Mouse (Mus musculus) hindbrain, embryonic 15.5 days (tissue): Measurements from ENCODE around the gene Dync1li1. TPM values are rescaled to one million over a fixed set of nuclear protein-coding genes. Genes with fewer than 3 reads are reported as not detected.

Experiments
- ATAC-seq: fragments of 200-750 bp; cut with Nextera tagmentation; 2 replicates; pipeline ENCODE4 v1.8.0; 2017; ENCODE audit warnings: low read depth, moderate number of reproducible peaks, moderate TSS enrichment; ENCODE audit not compliant: low FRiP score
- H3K27ac ChIP-seq: fragments of 300-500 bp; sonication (generic); replicated peaks from 2 replicates; pipeline ENCODE4 v1.5.1; 2015; ENCODE audit warnings: mild to moderate bottlenecking, inconsistent platforms
- H3K27me3 ChIP-seq: fragments of 300-500 bp; sonication (generic); 2 replicates; pipeline ENCODE4 v1.6.1; 2015; ENCODE audit warnings: control low read depth, inconsistent platforms
- H3K36me3 ChIP-seq: fragments of 300-500 bp; sonication (generic); 2 replicates; pipeline ENCODE4 v1.6.1; 2015; ENCODE audit warnings: control low read depth, inconsistent platforms
- H3K4me1 ChIP-seq: fragments of 300-500 bp; sonication (generic); replicated peaks from 2 replicates; pipeline ENCODE4 v1.6.1; 2015; ENCODE audit warnings: control low read depth, inconsistent platforms
- H3K4me2 ChIP-seq: fragments of 300-500 bp; sonication (generic); 2 replicates; pipeline ENCODE4 v1.6.1; 2015; ENCODE audit warnings: moderate library complexity, mild to moderate bottlenecking, inconsistent platforms
- H3K4me3 ChIP-seq: fragments of 300-500 bp; sonication (generic); 2 replicates; pipeline ENCODE4 v1.5.1; 2015; ENCODE audit warnings: mild to moderate bottlenecking, inconsistent platforms
- H3K9ac ChIP-seq: fragments of 300-500 bp; sonication (generic); 2 replicates; pipeline ENCODE4 v1.6.1; 2015; ENCODE audit warnings: inconsistent platforms
- H3K9me3 ChIP-seq: fragments of 300-500 bp; sonication (generic); 2 replicates; pipeline ENCODE4 v1.6.1; 2016; ENCODE audit warnings: control low read depth, inconsistent platforms
- whole genome bisulfite sequencing: fragments of 180-500 bp; shearing (Covaris S2); methylation state at CpG from one replicate; pipeline ENCODE4 v1.1.7; 2015; 5-methylcytosine and 5-hydroxymethylcytosine counted together
- polyA plus RNA-seq: library from polyadenylated mRNA; unstranded; fragments of >200 nt; fragmentation: Nextera tagmentation; extraction: Ambion mirVana; gene quantifications from 2 replicates; pipeline ENCODE4 v1.2.1, GENCODE M21; 2015

Gene Dync1li1
- polyA plus RNA-seq, 1 experiment from 2014 or later: 139 TPM

DNA sequence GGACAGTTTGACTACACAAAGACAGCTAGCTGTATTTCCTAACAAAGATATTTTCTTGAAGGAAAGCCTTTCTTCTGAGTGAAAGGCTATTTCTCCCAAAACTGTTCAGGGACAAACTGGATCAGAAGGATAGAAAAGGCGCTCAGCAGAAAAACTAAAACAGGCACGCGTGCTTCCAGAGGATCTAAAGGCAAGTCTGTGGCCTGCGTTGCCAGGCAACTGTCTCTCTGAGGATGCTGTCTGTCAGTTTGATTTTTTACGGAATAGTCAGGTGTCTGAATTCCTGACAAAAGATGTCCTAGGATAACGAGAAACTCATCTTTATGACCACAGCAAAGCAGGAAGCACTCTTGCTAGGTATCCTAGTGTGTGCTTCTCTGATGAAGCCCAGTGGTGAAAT, 28.1 kb upstream of the Dync1li1 start:
- ATAC-seq: no peak
- Histone ChIP-seq H3K9ac (no peak overlapping the region), H3K4me2 (no peak overlapping the region), H3K27me3 (no peaks in the 10 kb centered on the region), H3K27ac (peak overlapping the region; percentile 61), H3K4me3 (no peak overlapping the region), H3K36me3 (no peaks in the 10 kb centered on the region), H3K4me1 (peaks cover 9% of the 10 kb centered on the region), H3K9me3 (no peaks in the 10 kb centered on the region)
- 56% methylated on average over 6 of the region's 6 CpGs for WGBS

DNA sequence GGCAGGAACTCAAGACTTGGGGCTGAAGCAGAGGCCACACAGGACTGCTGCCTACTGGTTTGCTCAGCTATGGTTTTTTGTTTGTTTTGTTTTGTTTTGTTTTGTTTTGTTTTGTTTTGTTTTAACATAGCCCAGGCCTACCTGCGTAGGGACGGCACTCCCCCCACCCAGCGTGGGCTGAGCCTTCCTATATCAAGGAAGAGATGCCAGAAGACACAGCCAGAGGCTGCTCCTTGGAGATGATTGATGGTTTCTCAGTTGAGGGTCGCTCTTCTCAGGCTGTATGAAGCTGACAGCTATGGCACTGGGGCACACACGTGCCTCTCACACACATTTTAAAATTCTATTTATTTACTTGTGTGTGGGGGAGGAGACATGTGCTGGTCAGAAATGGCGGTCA, 27.6 kb upstream of the Dync1li1 start:
- Histone ChIP-seq H3K9ac (no peak overlapping the region), H3K36me3 (no peaks in the 10 kb centered on the region), H3K27ac (peak overlapping the region; percentile 61), H3K4me1 (peaks cover 9% of the 10 kb centered on the region), H3K27me3 (no peaks in the 10 kb centered on the region), H3K4me3 (no peak overlapping the region), H3K4me2 (no peak overlapping the region), H3K9me3 (no peaks in the 10 kb centered on the region)
- no peak for ATAC-seq
- WGBS: 65% methylated on average over 6 of the region's 6 CpGs

DNA sequence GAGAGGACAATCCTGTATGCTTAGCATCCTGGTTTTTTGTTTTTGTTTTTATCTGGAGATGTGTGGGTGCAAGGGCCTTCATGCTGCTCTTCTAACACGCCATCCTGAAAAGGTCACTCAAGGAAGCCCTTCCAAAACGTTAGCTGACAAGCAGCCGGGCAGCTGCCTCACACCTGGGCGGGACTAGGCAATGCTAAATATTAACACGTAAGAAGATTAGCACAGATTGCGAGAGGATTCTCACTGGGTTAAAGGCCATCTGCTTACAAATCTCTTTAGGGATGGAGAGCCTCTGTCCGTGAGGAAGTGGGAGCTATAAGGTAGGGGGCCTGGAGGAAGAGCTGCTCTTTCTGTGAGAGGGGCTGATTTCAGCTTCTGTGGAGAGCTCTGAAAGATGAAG, 26.6 kb upstream of the Dync1li1 start:
- Histone ChIP-seq H3K4me2 (no peak overlapping the region), H3K9me3 (no peaks in the 10 kb centered on the region), H3K9ac (no peak overlapping the region), H3K27ac (no peak overlapping the region), H3K27me3 (no peaks in the 10 kb centered on the region), H3K36me3 (no peaks in the 10 kb centered on the region), H3K4me3 (no peak overlapping the region), H3K4me1 (peaks cover 9% of the 10 kb centered on the region)
- ATAC-seq: no peak
- WGBS: 68% methylated on average over 7 of the region's 7 CpGs

DNA sequence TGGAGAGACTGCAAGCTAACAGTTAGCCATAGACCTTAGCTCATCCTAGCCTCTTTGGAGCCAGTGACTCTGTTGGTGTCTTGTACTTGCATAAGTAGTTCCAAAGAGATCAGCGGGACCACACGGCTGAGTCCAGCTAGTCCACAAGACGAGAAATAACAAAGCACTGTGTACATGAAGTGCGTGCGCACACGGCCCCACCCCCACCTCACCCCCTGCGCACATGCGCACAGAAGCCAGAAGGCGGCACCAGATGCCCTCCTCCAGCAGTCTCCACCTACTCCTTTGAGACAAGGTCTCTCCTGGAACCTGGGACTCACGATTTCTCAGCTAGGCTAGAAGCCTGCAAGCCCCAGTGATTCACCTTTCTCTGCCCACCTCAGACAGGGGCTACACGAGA, 24.8 kb upstream of the Dync1li1 start:
- no peaks in the 10 kb centered on the region for H3K27me3 ChIP-seq
- ATAC-seq: no peak
- H3K4me2 ChIP-seq: no peak overlapping the region
- 84% methylated on average over 11 of the region's 11 CpGs for WGBS
- H3K4me3 ChIP-seq: no peak overlapping the region
- H3K4me1 ChIP-seq: peaks cover 9% of the 10 kb centered on the region
- no peak overlapping the region for H3K27ac ChIP-seq
- H3K36me3 ChIP-seq: no peaks in the 10 kb centered on the region
- H3K9ac ChIP-seq: no peak overlapping the region
- H3K9me3 ChIP-seq: no peaks in the 10 kb centered on the region

DNA sequence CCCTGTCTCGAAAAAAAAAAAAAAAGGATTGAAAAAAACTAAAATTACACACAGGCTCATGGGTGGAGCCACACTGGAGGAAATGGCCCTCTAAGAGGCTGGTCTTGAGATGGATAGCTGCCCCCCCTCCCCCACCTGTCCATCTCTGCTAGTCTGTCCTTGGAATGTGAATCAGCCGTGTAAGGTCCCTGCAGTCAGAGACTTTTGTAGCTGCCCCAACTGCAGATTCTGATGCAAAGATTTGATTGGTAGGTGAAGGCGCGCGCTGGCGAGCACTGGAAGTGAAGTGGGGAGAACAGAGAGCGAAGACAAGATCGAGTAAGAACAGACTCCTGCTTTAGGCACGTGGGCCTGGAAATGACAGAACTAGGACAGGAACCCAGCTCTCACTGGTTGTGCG, 21.7 kb upstream of the Dync1li1 start:
- Histone ChIP-seq H3K4me1 (no peaks in the 10 kb centered on the region), H3K36me3 (no peaks in the 10 kb centered on the region), H3K9me3 (no peaks in the 10 kb centered on the region), H3K9ac (no peak overlapping the region), H3K4me3 (no peak overlapping the region), H3K27me3 (no peaks in the 10 kb centered on the region), H3K4me2 (no peak overlapping the region), H3K27ac (no peak overlapping the region)
- WGBS: 89% methylated on average over 10 of the region's 10 CpGs
- no peak for ATAC-seq

DNA sequence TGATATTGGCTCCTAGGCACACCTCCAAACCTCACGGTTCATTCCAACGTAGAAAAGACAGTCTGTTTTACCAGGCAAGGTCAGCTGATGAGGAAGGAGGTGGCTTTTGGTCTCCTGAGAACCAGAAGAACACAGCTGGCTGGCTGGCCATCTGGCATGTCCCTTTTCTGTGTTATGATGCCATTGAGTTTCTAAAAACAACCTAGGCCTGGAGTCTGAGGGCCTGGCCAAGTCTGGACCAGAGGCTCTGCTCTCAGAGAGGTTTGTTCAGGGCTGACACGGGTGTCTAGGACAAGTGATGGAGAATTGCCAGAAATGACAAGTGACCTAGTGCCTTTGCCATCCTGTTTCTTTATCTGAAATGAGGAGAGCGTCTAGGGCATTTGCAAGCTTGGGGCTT, 20.5 kb upstream of the Dync1li1 start:
- Histone ChIP-seq H3K4me1 (peaks cover 9% of the 10 kb centered on the region; the same call in 1 of the 2 replicates), H3K27ac (no peak overlapping the region), H3K4me2 (no peak overlapping the region), H3K9ac (no peak overlapping the region), H3K36me3 (no peaks in the 10 kb centered on the region), H3K4me3 (no peak overlapping the region), H3K27me3 (no peaks in the 10 kb centered on the region), H3K9me3 (no peaks in the 10 kb centered on the region)
- WGBS: 74% methylated on average over 4 of the region's 4 CpGs
- no peak for ATAC-seq

DNA sequence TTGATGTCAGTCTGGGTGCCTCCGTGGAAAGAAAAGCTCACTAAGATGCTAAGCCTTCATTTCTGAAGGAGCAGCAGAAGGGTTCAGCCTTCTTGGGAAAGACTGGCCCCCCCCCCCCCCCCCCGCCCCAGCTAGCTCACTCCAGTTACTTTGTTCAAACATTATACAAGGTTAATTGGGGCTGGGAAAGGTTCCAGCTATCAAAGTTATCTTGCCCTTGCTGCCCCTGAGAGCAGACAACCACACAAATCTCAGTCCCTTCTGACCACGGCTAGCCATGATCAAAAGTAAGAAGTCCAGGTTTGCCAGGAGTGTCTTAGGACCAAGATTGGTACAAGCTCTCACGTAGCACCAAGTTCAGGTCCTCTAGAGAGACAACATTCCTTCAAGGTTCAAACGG, 19.6 kb upstream of the Dync1li1 start:
- H3K4me2 ChIP-seq: no peak overlapping the region
- no peaks in the 10 kb centered on the region for H3K27me3 ChIP-seq
- WGBS: 81% methylated on average over 5 of the region's 5 CpGs
- no peak overlapping the region for H3K9ac ChIP-seq
- H3K36me3 ChIP-seq: no peaks in the 10 kb centered on the region
- peaks cover 18% of the 10 kb centered on the region; the same call in 1 of the 2 replicates for H3K4me1 ChIP-seq
- no peak overlapping the region for H3K27ac ChIP-seq
- ATAC-seq: no peak
- no peak overlapping the region for H3K4me3 ChIP-seq
- no peaks in the 10 kb centered on the region for H3K9me3 ChIP-seq

DNA sequence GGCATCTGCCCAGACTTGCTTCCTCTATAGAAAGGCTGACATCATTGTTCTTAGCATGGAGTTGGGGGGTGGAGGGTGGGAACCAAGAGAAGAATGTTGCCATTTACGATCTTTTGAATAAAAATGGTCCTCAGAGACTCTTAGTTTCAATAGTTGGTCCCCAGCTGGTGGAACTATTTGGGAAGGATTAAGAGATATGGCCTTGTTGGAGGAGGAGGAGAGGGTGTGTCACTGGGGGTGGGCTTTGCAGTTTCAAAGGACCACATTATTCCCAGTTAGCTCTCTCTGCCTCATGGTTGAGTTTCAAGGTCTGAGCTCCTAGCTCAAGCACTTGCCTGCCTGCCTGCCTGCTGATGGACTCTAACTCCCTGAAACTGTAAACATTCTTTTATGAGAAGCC, 16.6 kb upstream of the Dync1li1 start:
- 45% methylated on average over 1 of the region's 1 CpGs for WGBS
- no peak for ATAC-seq

DNA sequence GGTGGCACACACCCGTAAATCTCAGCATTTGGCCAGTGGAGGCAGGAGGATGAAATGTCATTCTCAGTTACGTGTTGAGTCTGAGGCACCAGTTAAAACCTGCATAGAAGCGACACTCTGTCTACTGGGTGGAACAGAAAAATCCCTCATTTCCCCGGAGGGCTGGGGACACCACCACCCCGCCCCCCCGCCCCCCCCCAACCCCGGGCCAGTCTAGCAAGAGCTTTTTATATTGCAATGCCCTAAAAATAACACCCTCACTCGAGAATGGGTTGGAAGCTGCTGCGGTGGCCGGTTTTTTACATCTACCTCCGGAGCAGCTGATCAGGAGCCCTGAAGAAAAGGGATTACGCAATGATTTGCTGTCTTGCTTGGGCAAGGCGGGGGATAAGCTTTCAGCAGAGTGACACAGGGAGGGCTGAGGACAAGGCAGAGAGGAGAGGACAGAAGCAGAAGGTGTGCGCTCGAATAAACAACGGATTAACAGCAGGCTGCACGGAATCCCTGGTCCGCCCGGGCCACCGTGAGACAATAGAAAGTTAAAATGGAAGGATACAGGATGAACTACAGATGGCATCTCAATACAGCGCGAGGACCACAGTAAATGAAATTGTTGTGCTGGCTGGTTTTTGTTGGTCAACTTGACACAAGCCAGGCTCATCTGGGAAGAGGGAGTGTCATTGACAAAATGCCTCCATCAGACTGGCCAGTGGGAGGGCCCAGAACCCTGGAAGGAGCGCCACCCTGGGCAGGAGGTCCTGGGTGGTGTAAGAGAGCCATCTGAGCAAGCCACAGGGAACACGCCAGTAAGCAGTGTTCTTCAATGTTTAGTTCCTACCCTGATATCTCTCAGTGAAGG, 15.7 kb upstream of the Dync1li1 start:
- Histone ChIP-seq H3K9ac (peak overlapping the region; percentile 34), H3K4me2 (peak overlapping the region; percentile 52), H3K36me3 (no peaks in the 10 kb centered on the region), H3K4me1 (peaks cover 18% of the 10 kb centered on the region; the same call in 1 of the 2 replicates), H3K9me3 (no peaks in the 10 kb centered on the region), H3K27me3 (no peaks in the 10 kb centered on the region), H3K4me3 (peak overlapping the region; percentile 23), H3K27ac (peak overlapping the region; percentile 75)
- 4% methylated on average over 24 of the region's 24 CpGs for WGBS
- peak; percentile 81 for ATAC-seq

More for the DNA sequence above, 16.6 kb upstream of the Dync1li1 start:
- no peaks in the 10 kb centered on the region for H3K27me3 ChIP-seq
- H3K9me3 ChIP-seq: no peaks in the 10 kb centered on the region
- peaks cover 18% of the 10 kb centered on the region; the same call in 1 of the 2 replicates for H3K4me1 ChIP-seq
- no peak overlapping the region for H3K4me2 ChIP-seq
- H3K36me3 ChIP-seq: no peaks in the 10 kb centered on the region
- H3K9ac ChIP-seq: no peak overlapping the region
- H3K27ac ChIP-seq: peak overlapping the region; percentile 75; the same call in 1 of the 2 replicates
- H3K4me3 ChIP-seq: no peak overlapping the region

DNA sequence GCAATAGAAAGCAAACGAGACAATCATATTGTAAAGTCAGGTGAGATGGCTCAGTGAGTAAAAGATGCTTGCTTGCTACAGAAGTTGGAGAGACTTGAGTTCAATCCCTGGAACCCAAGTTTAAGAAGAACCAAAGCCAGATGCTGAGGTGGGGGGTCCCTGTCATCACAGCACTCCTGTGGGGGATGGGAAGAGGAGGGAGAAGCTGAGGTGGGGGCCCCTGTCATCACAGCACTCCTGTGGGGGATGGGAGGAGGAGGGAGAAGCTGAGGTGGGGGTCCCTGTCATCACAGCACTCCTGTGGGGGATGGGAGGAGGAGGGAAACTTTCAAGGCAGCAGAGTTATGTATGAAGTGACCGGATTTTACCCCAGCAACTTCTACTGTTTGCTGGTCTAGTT, 15.0 kb upstream of the Dync1li1 start:
- Histone ChIP-seq H3K36me3 (no peaks in the 10 kb centered on the region), H3K4me2 (peak overlapping the region; percentile 52), H3K9ac (no peak overlapping the region), H3K4me1 (peaks cover 18% of the 10 kb centered on the region; the same call in 1 of the 2 replicates), H3K27me3 (no peaks in the 10 kb centered on the region), H3K27ac (peak overlapping the region; percentile 75), H3K9me3 (no peaks in the 10 kb centered on the region), H3K4me3 (no peak overlapping the region; the same call in 1 of the 2 replicates)
- WGBS: 53% methylated on average over 2 of the region's 2 CpGs
- ATAC-seq: no peak

DNA sequence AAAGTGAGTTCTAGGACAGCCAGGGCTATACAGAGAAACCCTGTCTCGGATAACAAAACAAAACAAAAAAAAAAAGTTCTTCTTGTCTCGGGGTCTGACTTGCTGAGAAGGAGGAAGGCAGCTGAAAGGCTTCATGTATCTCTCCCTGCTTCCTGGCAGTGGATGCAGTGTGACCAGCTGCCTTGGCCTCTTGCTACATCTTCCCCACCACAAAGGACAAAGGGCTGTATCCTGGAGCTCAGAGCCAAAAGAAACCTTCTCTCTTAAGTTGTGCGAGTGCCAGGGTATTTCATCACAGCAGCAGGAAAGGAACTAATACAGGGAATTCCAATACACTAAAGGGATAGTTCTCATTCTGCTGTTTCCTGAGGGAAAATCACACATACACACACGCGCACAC, 10.0 kb upstream of the Dync1li1 start:
- WGBS: 84% methylated on average over 5 of the region's 5 CpGs
- Histone ChIP-seq H3K4me3 (no peak overlapping the region), H3K36me3 (no peaks in the 10 kb centered on the region), H3K4me1 (peaks cover 4% of the 10 kb centered on the region; the same call in 1 of the 2 replicates), H3K9ac (no peak overlapping the region), H3K9me3 (no peaks in the 10 kb centered on the region), H3K27ac (no peak overlapping the region), H3K27me3 (no peaks in the 10 kb centered on the region), H3K4me2 (no peak overlapping the region)
- no peak for ATAC-seq

DNA sequence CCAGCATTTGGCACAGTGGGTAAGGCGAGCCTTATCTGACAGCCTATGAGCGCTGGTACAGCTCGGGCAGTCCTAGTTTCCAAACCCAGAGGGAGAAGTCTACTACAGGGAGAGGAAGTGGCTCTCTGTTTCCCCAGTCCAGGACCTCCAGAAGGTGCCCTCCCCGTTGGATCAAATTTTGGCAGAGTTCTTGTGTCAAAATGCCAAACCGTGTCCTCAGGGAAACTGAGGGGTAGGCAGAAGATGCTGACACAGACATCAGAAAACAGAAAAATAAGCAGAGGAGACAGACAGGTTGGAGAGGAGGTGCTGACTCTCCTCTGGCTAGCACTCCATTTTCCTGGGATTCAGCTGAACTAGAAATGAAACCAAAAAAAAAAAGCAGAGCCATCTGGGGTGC, 8.6 kb upstream of the Dync1li1 start:
- Histone ChIP-seq H3K27ac (no peak overlapping the region), H3K27me3 (no peaks in the 10 kb centered on the region), H3K4me3 (no peak overlapping the region), H3K36me3 (no peaks in the 10 kb centered on the region), H3K9ac (no peak overlapping the region), H3K9me3 (no peaks in the 10 kb centered on the region), H3K4me2 (no peak overlapping the region), H3K4me1 (no peaks in the 10 kb centered on the region)
- 76% methylated on average over 5 of the region's 5 CpGs for WGBS
- no peak for ATAC-seq
